Mouse (Mus musculus) lung, adult 18-20 months (tissue): ENCODE results near the gene Lmo7.

Source experiments
- DNase-seq, 2 experiments: peaks; one replicate each; pipeline ENCODE4 v3.0.0; 2022; ENCODE audit warnings: mixed read lengths in 2 of 2

Gene Lmo7

DNA sequence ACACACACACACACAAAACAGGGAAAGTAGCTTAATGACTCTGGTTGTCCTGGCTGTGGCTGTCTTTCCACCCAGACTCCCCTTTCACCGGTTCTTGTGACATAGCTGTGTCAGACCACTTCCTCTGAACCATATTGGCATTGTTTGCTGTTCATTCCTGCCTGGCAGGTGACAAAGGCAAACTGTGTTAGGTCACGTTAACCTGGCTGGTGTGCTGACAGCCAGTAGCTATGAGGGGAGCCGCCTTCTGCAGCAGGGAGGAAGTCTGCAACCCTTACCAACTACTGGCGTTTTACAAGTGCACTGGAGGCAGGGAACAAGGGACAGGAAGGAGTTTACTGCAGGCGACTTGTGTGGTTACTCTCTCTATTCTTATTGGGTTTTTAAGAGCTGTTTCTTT is 153.2 kb downstream of the Lmo7 start:
- peak; percentile 51 to 72 for DNase-seq

DNA sequence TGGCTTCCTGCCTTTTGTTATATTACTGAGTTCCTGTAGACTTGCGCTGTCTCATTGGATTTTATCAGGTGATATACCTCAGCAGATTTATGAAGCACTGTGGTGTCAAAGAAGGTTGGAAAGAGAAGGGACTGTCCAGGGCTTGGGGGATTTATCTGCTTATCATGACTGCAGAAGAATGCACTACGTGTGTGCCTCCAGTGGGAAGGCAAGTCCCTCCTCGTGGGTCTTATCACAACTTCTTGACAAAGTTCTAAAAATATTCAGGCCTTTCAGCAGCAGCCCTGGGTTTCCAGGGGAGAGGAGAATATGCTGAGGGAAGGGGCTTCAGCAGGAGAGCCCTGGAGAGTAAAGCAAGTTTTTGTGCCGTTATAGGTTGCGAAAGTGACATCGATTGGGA is 154.0 kb downstream of the Lmo7 start:
- DNase-seq: no peak

DNA sequence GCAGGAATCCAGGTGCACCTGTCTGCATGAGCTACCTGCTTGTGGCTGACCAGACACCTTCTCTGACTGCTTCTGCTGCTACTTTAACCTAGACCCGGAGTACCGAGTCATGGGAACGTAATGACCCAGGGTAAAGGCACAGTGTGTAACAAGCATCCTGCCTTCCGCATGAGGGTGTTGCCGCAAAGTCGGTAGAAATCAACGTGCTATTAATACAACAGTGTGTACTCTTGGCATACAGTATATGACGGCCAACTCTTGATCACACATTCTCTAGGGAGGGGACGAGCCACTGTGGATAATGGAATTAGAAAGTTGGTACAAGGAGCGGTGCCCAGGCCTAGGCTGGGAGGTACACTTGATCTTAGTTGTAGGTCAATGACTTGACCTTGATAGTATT is 156.6 kb downstream of the Lmo7 start:
- DNase-seq: no peak

DNA sequence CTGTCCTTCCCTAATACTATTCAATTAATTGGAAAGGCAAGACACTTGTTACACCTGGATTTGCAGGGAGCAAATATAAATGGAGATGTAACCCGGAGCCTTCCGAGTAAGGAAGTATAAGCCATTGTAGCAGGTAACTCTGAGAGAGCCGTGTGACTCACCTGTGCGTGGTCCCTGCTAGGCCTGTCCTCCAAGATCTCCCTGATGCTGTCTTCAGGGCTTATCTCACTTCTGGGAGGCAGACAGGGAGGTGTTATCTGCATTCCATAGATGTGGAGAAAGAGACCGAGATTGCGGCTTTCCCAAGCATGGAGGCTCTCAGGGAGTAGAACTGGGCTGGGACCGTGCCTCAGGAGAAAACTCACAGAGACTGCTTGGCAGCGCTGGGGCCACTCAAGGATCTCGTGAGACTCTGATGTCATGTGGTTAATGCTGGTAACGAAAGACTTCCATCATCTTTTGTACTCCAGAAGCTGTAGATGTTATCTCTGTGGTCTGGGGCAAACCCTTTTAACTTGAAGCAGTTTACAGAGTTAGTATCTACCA is 162.2 kb downstream of the Lmo7 start:
- DNase-seq: no peak

DNA sequence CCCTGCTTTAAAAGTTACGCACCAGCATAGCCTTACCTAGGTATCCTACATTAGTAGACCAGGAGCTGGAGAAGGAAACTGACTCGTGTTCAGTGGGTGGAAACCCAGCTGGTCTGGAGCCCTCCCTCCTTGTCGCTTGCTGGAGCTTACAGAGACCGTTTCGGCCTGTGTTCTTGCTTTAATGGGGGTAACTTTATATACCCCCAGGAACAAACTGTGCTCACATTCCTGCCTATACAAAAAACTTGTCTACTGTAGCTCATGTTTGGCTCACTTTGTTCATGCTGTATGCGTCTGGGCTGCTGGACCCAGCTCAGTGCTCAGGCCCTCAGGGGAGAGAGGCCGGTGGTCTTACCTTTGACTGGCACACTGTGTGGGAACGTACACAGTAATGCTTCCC is 162.7 kb downstream of the Lmo7 start:
- no peak for DNase-seq

DNA sequence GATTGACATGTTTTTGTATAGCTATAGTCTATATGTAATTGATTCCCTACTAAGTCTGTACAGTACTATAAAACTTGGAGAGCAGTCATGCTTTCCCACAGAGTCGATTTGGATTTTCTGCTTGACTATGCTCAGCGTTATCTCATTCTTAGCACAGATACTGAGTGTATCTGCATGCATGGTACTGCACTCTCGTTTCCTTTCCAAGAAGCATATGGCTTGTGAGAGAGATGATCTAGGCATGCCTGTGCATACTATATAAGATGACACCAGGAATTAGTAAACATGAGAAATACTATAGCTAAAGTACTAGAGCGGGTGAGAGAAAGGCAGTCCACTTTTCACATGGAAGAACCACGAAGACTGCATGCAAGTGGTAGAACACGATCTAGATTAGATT is 163.5 kb downstream of the Lmo7 start:
- DNase-seq: no peak

DNA sequence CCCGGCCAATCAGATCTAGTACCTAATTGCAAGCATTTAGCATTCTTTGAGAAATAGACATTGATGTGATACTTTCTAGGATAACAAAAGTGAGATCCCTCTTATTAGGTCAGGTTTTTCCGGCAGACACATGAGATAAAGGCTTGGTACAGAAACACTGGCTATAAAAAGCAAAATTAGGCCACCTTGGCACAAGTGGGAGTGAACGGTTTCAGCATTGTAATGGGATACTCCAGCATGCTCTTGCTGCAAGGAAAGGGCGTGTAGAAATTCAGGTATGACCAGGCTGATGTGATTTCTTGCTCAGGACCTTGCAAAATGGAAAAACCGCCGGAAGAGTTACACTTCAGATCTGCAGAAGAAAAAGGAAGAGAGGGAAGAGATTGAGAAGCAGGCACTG is 168.5 kb downstream of the Lmo7 start:
- no peak for DNase-seq

DNA sequence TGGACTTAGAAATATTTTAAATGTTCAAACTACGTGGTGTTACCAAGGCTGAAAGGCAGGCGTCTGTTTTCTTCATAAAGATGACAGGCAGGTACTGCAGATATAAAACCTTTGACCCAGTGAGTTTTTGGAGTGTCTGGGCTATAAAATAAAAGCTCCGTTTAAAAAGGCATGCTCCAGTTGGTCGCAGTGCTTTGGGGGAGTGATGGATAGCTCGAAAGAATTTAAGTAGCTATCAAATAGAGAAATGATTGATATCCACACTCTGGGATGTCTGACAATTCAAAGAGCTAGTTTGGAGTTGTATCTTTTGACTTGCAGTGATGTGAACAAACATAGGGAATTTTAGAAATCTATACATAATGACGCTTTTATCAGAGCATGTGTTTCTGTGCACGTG is 171.7 kb downstream of the Lmo7 start:
- DNase-seq: no peak

DNA sequence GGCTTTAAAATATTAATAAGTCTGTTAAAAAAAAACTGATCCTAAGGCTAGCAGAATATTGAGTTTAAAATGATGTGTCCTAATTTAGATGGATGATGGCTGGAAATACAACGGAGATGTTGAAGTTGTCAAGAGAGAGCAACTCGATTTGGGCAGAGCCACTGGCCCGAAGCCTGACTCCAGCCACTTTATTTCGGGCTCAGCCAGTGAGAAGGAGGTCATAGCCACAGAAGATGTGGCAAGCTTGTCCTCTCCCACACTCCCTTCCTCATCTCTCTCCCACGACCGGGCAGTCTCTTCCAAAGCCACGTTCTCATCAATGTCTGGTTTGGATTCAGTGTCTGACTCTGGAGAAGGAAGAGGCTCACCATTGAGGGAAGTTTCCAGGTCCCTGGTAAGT is 172.2 kb downstream of the Lmo7 start:
- DNase-seq: no peak

DNA sequence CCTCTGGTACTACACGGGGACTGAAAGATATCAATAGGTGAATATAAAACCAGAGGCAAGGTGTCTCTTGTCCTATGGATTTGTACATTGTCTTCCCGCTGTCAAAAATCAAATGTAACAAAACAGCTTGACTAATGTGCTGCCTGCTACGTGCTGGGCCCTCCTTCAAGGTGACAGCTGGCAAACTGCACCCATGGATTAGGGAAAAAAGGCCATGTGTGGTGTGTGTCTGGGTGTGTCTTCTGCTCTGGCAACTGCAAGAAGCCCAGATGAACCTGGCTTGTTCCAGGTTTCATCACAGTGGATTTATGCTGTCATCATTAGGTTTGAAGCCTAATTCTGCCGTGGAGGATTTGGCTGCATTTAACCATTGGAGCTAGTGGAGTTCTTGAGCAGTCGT is 174.0 kb downstream of the Lmo7 start:
- no peak for DNase-seq

DNA sequence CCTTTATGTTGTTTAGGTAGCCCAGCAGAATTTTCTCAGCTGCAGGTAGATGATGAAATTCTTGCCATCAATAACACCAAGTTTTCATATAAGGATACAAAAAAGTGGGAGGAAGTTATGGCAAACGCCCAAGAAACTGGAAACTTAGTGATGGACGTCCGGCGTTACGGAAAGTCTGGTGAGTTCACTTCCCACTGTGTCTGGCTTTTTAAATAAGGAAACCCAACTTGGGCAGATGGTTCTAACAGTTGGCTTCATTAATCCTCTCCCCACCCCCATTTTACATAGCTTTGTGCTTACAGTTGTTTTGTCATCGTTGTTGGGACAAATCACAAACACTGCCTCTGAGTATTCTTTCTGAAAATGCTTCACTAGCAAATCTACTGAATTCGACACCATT is 182.2 kb downstream of the Lmo7 start:
- DNase-seq: no peak

DNA sequence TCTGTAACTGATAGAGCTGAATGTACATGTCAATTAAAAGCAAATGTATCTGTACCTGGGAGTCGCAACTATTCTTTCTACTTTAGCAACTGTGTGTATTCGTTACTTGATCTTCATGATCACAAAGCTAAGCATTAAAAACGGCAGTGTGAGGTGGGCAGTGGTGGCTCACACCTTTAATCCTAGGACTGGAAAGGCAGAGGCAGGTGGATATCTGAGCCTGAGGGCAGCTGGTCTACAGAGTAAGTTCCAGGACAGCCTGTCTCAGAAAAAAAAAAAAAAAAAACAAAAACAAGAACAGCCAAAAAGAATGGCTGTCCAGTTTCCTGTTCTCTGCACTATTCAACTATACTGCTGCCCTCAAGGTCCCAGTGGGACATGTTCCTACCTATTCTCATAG is 182.6 kb downstream of the Lmo7 start:
- no peak for DNase-seq

DNA sequence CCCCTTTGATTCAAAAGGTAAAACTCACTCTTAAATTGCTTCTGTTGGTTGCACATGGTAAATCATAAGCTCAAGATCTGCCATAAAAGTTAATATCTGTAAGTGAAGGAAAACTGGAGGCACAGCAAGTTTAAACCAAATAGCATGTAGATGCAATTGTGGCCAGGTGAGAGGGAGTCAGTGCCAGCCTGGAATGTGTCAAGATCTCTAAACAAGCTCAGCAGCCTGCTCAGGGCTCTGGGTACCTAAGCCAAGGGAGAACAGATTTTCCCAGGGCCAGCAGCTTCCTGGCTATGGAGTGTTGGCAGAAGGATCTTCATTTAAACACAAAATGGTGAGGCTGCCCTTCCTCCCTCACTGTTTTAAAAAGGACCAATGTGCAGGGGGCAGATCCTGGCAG is 184.6 kb downstream of the Lmo7 start:
- no peak for DNase-seq

DNA sequence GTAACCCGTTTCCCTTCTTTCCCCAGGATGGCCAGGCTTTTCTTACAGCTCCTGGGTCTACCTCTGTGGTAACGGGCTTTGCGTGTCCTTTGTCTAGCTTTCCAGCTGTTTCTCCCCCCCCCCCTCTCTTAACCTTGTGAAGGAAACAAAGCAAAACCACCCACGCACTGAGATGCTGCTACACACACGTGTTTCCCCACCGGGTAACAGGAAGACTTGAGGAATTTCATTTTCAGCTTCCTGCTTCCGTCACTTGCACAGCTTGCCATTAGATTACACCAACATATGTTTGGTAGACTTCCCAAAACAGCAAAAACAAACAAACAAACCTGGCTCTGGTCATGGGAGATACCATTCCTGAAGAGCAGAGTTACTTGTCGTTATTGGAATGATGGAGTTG is 186.1 kb downstream of the Lmo7 start:
- no peak for DNase-seq

DNA sequence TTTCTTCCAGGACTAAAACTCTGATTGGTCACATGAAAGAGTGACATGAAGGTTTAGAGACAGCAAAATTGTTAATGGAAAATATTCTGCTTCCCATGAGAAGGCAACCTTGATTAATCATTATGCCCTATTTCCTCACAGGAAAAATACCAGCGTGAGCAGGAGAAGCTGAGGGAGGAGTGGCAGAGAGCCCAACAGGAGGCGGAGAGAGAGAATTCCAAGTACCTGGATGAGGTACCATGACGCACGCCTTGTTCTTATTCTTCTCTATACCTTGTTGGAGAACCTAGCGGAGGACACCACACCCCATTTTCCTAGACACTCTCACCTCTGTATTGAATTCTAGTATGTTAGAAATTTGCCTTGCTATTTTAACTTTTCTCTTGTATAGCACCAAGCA is 188.7 kb downstream of the Lmo7 start:
- DNase-seq: no peak

DNA sequence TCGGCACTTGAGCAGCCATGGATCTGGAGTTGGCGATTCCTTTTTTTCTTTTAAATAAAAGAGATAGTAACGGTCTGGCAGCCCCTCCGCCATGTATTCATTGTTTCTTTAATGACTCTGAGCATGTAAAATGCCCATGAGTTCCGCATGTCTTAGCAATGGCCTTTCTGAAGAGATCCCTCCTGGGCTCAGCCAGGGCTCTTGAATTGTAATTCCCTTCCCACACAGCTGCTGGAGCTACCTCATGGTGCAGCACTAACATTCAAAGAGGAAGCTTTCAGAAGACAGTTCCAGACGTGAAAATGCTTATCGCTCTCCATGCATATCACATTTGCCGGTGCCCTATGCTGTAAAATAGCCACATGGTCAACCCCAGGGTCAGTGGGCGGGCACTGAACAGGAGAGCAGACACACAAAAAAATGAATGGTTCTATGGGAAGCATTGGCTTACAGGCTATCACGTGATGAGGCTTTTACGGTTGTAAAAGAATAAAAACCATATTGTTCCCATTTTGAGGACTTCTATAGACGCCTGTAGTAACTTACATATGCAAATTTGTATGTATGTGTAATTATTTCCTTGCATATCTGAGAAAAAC is 198.0 kb downstream of the Lmo7 start:
- no peak for DNase-seq

DNA sequence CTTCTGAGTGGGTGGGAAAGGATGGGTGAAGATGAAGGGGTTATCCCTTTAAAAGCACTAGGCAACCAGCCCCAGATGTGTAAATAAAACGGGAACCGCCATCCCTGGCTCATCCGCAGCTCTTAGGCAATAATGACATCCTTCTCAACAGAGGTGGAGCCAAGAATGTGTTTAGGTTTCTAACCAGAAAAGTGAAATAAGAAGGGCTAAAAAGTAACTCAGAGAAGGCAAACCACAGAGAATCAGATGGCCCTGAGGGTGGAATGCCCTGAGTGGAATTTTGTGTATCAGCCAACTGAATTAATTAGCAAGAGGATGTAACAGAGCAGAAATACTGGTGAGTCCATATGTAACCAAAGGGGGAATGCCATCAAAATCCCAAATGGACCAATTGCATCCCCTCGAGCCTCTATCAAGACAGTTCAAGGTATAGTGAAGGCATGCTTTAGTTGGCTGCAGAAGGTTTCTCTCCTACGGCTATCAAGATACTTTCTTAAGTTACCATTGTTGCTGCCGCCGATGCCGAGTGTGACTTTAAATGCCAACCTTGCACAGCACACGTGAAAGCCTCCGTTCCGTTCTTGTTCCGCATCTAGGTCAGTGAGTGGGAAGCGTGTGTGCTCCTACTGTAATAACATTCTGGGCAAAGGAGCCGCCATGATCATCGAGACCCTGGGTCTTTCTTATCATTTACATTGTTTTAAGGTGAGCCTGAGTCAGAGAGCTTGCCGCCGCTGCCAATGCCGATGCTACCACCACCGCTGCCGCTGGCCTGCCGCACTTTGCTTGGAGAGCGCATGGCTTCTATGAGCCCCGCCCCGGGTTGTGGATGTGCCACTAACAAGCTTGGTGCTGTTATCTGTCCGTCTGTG is 201.1 kb downstream of the Lmo7 start:
- DNase-seq: no peak

DNA sequence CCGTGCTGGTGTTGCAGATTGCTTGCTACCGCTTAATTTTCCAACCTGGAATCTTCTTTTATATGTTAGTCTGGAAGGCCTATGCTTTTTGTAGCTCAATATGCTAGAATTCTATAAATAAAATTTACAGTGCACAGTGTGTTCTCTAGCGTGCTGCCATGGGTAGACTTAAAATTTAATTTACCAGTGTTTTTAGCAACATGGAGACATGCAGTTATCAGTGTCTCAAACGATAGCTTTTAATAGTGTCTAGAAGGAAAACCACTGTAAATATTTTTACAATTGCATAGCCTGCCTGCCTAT is 201.6 kb downstream of the Lmo7 start:
- DNase-seq: no peak

DNA sequence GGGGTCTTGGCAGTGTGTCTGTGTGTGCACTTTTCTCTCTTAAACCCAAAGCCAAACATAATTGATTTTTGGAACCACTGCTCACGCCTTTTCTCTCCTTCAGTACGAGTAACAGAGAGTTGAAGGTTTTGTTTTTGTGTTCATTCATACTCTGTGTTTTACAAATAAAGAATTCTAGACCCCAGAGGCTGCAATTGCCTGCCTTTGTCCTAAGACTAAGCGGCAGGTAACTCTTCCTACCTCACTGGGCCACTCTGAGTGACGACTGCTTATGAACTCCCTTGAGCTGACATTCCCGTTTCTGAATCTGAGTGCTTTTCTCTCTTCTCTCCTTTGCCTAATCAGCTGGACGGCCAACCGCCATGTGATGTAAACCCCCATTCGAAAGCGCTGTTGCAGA is 203.8 kb downstream of the Lmo7 start:
- no peak for DNase-seq

DNA sequence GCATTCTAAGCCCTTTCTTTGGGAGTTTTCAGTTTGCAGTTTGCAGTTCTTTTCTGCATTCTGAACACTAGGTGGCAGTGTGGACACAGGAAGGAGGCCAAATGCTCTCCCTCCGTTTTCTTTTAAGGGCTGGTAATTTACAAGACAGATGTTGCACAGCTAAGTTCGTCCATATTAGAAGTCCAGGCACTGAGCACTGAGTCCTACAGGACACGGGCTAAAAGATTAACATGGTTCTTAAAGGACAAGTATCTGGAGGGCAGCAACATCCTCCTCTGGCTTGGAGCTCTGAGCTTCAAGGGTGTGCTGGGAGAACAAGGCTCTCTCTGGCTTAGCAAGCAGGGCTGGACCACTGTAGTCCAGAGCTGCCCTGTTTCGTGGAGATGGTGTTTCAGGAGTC is 213.2 kb downstream of the Lmo7 start:
- peak in 1 of 2 experiments; percentile 38 for DNase-seq

DNA sequence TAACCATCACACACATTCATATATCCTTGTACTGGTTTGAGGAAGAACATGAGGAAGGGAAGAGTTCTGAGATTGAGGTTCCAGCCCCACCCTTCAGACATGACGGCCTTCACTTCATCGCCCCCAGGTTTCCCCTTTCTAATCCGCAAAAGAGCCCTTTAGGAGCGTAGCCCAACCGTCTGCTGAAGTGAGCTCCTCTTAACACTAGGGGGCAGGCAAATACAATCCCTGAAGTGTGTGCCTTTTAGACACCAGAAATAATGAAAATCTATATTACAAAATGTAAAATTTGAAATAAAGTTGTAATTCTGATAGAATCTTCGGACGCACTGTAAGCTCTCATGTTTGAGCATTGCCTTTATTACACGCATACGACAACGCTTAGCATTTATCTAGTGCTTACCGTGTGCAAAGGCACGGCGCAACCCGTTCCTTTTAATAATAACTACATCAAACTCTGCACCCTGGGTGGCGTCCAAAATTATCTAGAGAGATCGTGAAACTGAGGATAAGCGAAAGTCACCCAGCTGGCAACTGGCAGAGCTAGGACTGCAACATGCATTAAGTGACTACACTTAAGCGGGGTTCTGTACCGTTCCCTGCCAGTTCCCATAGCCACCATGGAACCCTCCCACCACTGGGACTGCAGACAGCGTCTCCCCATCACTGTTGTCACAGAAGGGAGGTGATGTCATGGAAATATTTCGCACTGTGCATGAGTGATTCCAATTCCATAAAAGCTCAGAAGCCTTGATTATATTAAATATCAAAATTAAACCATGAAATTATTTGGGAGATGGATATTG is 217.2 kb downstream of the Lmo7 start:
- DNase-seq: peak in 1 of 2 experiments; percentile 21

DNA sequence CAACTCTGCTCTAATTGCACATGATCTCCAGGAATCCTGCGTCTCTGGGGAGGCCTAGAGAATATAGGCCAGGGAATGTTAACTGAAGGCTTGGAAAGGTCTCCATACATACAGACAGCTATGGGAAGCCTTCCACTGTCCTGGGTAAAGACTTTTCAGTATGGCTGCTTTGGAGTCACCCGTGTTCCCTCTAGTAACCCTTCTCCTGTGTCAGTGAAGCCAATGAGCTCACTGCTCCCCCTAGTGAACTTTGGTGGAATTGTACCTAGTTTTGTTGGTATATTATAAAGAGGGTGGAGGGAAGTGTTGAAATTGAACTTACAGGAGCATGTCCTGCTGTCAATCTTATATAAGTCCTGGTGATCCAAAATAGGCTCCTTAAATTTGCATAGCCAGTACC is 219.4 kb downstream of the Lmo7 start:
- peak in 1 of 2 experiments; percentile 42 for DNase-seq

DNA sequence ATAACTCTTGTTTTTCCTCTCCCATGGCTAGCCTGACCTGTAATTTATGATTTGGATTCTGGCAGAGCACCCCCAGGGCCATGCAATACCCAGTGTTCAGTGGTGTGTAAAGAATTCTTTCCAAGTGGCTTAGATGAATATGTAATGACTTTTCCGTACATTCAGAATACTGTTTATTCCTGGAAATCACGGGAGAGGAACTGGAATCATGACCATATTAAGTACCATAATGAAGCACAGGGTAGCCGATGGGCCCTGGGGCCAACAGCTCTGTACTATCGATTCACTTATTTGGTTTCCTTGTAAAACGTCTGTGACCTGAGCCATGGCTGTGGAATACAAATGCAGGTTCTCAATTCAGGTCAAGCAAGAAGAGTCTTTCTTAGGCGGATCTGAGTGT is 221.3 kb downstream of the Lmo7 start:
- DNase-seq: no peak
